Mouse (Mus musculus): Measurements from ENCODE around the gene Gm45261. TPM values are rescaled to one million over a fixed set of nuclear protein-coding genes. Genes with fewer than 3 reads are reported as not detected.

Gm45261 gene
- polyA plus RNA-seq, 1 experiment from 2014 or later: not detected

DNA sequence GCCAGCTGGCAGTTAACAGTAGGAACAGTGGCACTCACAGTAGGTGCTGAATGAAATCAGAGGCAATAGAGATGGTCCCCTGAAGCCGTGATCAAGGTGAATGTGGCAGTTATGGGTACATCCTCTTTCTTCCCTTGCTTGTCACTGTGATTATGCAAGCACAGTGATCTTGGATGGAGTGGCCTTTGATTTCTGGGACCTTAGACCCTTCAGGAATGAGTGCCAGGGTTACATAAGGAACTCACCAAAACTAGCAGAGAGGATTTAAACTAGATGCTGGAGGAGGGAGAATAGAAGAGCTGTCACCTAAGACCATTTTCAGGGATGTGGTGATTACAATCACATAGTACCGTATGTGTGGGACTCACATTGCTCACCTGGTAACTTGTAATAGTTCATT, 22.7 kb downstream of the Gm45261 start:
- H3K9ac ChIP-seq: no peak overlapping the region
- no peak for TF ChIP-seq CTCF (IDR thresholded peaks at IDR 0.05; ENCODE audit: low read depth)
- no peaks in the 10 kb centered on the region for H3K4me1 ChIP-seq (ENCODE audit: insufficient read depth)
- no peak overlapping the region for H3K4me3 ChIP-seq (ENCODE audit: low read depth, low read length)
- H3K36me3 ChIP-seq (ENCODE audit: insufficient read depth): no peaks in the 10 kb centered on the region
- H3K27ac ChIP-seq (ENCODE audit: low read depth): no peak overlapping the region
- H3K9me3 ChIP-seq (ENCODE audit: low read depth, low read length): no peaks in the 10 kb centered on the region
- no peak overlapping the region for H3K4me2 ChIP-seq
- ATAC-seq (ENCODE audit: insufficient read depth) (no peak), DNase-seq (no peak)
- 66% methylated on average over 2 of the region's 2 CpGs for WGBS
- no peaks in the 10 kb centered on the region for H3K27me3 ChIP-seq (ENCODE audit: insufficient read depth, low read length)

DNA sequence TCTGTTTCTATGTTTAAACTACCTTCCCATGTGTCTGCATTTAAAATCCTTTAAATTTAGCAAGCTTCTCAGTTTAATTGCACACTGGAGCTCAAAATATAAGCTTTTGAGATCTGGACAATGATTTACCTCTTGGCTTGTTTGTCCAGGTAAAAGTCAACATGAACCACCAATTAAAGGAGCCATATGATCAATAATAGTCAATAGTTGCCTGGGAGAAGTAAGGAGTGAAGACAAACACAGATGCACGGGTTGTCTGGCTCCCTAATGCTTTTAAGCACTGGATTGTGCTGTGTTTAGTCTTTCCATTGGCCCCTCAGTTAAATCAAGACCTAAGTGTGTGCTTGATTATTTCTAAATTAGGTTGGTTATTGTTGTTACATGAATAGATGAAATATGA, 33.3 kb downstream of the Gm45261 start:
- WGBS: 56% methylated on average over 1 of the region's 1 CpGs
- ATAC-seq (ENCODE audit: insufficient read depth) (no peak), DNase-seq (no peak)
- Histone ChIP-seq H3K9ac (no peak overlapping the region), H3K4me2 (no peak overlapping the region), H3K27ac (ENCODE audit: low read depth) (no peak overlapping the region), H3K36me3 (ENCODE audit: insufficient read depth) (no peaks in the 10 kb centered on the region), H3K9me3 (ENCODE audit: low read depth, low read length) (no peaks in the 10 kb centered on the region; the same call in 1 of the 2 replicates), H3K4me3 (ENCODE audit: low read depth, low read length) (no peak overlapping the region), H3K27me3 (ENCODE audit: insufficient read depth, low read length) (no peaks in the 10 kb centered on the region), H3K4me1 (ENCODE audit: insufficient read depth) (no peaks in the 10 kb centered on the region)
- no peak for TF ChIP-seq CTCF (IDR thresholded peaks at IDR 0.05; ENCODE audit: low read depth)

DNA sequence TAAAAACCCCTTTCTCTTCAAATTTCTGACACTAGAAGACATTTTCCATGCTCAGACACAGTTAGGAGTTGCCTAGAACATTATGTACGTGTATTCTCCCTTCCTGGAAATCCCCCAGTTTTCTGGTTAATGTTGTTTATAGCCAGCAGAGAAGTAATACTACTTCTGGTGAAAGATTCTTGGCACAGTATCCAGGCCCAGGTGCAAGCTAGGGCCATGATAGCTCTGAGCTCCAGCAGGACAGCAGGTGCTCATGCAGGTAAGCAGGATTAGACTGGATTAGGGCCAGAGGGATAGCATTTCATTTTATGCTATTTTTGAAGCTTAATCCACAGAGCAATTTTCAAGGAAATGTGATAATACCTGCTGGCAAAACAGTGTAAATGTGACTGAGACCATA, 33.8 kb downstream of the Gm45261 start:
- 49% methylated on average over 1 of the region's 1 CpGs for WGBS
- H3K9me3 ChIP-seq (ENCODE audit: low read depth, low read length): no peaks in the 10 kb centered on the region; the same call in 1 of the 2 replicates
- H3K4me1 ChIP-seq (ENCODE audit: insufficient read depth): no peaks in the 10 kb centered on the region
- H3K27me3 ChIP-seq (ENCODE audit: insufficient read depth, low read length): no peaks in the 10 kb centered on the region
- H3K9ac ChIP-seq: no peak overlapping the region
- no peak for DNase-seq
- no peaks in the 10 kb centered on the region for H3K36me3 ChIP-seq (ENCODE audit: insufficient read depth)
- no peak for TF ChIP-seq CTCF (IDR thresholded peaks at IDR 0.05; ENCODE audit: low read depth)
- H3K4me3 ChIP-seq (ENCODE audit: low read depth, low read length): no peak overlapping the region
- ATAC-seq (ENCODE audit: insufficient read depth): no peak
- H3K4me2 ChIP-seq: no peak overlapping the region
- no peak overlapping the region for H3K27ac ChIP-seq (ENCODE audit: low read depth)

DNA sequence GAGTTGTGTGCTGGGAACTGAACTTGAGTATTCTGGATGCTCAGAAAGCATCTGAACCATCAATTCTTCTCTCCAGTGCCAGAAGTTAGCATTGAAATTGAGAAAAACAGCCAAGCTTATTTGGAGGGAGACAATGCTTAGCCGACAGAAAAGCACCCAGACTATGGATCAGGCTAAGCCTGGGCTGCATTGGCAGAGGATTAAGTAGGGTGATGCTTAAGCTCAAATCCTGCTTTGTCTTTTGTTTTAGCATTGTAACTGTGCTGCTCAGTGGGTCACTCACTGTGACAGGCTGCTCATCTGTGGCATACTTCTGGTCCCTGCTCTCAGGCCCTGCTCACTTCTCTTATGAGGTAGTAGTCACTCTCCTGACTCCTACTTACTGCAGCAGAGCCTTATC, 36.6 kb downstream of the Gm45261 start:
- Histone ChIP-seq H3K4me2 (no peak overlapping the region), H3K27me3 (ENCODE audit: insufficient read depth, low read length) (no peaks in the 10 kb centered on the region), H3K4me3 (ENCODE audit: low read depth, low read length) (no peak overlapping the region), H3K27ac (ENCODE audit: low read depth) (no peak overlapping the region), H3K9me3 (ENCODE audit: low read depth, low read length) (no peaks in the 10 kb centered on the region; the same call in 1 of the 2 replicates), H3K4me1 (ENCODE audit: insufficient read depth) (no peaks in the 10 kb centered on the region), H3K9ac (no peak overlapping the region), H3K36me3 (ENCODE audit: insufficient read depth) (no peaks in the 10 kb centered on the region)
- no peak for TF ChIP-seq CTCF (IDR thresholded peaks at IDR 0.05; ENCODE audit: low read depth)
- ATAC-seq (ENCODE audit: insufficient read depth) (no peak), DNase-seq (no peak)
- 40% methylated on average over 1 of the region's 1 CpGs for WGBS

DNA sequence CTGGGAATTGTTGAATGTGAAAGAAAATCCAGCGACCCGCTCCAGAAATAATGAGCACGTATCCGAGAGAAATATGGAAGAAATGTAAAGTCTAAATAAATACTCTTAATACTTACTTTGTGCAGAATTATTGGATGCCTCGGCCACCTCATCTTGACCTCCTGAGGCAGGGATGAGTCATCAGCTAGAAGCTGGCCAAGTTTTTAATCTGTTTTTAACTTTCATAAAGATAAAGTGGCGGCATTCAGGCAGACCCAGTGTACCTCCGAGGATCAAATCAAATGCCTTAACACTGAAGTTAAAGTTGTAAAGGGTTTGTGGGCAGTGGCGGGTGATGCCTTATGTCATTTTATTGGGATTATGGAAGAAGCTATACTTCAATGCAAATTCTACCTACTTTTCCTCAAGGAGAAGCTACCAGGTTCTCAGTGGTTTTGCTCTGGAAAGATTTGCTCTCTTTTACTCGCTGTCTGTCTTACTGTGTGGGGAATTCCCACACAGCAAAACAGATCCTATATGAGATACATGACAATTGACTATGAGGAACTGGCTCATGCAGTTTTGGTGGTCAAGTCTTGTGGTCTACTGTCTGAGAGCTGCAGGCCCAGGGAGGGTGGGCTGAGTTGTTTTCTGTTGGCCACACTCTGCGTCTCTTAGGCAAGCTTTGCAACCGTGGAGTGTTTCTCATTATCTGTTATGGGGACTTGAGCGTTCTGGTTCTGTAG, 42.8 kb downstream of the Gm45261 start:
- H3K4me1 ChIP-seq (ENCODE audit: insufficient read depth): no peaks in the 10 kb centered on the region
- H3K4me3 ChIP-seq (ENCODE audit: low read depth, low read length): no peak overlapping the region
- 69% methylated on average over 12 of the region's 12 CpGs for WGBS
- H3K9me3 ChIP-seq (ENCODE audit: low read depth, low read length): no peaks in the 10 kb centered on the region
- H3K27ac ChIP-seq (ENCODE audit: low read depth): no peak overlapping the region
- no peak overlapping the region for H3K4me2 ChIP-seq
- H3K36me3 ChIP-seq (ENCODE audit: insufficient read depth): no peaks in the 10 kb centered on the region
- TF ChIP-seq CTCF (IDR thresholded peaks at IDR 0.05; ENCODE audit: low read depth): no peak
- no peak for ATAC-seq (ENCODE audit: insufficient read depth)
- H3K27me3 ChIP-seq (ENCODE audit: insufficient read depth, low read length): no peaks in the 10 kb centered on the region
- no peak for DNase-seq
- no peak overlapping the region for H3K9ac ChIP-seq

DNA sequence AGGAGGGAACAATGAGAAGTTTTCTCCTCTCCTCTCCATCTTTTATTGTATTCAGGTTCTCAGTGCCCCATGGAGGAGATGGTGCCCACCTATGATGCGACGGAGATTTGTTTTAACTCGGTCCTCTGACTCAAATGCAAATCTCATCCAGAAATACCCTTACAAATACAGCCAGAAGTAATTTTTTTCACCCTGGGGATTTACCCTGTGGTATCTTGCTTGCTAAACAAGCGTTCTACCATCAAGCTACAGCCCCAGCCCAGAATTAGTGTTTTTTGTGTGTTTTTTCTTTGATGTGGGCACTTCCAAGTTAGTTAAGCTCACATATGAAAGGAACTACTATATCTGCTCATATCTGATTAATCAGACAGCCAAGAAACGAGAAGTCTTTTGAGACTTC, 44.9 kb downstream of the Gm45261 start:
- no peak for DNase-seq
- H3K4me3 ChIP-seq (ENCODE audit: low read depth, low read length): no peak overlapping the region
- H3K9ac ChIP-seq: no peak overlapping the region
- no peaks in the 10 kb centered on the region for H3K4me1 ChIP-seq (ENCODE audit: insufficient read depth)
- no peak overlapping the region for H3K4me2 ChIP-seq
- H3K36me3 ChIP-seq (ENCODE audit: insufficient read depth): no peaks in the 10 kb centered on the region
- H3K9me3 ChIP-seq (ENCODE audit: low read depth, low read length): no peaks in the 10 kb centered on the region
- no peak overlapping the region for H3K27ac ChIP-seq (ENCODE audit: low read depth)
- H3K27me3 ChIP-seq (ENCODE audit: insufficient read depth, low read length): no peaks in the 10 kb centered on the region
- ATAC-seq (ENCODE audit: insufficient read depth): no peak
- WGBS: 73% methylated on average over 5 of the region's 5 CpGs
- TF ChIP-seq CTCF (IDR thresholded peaks at IDR 0.05; ENCODE audit: low read depth): no peak

DNA sequence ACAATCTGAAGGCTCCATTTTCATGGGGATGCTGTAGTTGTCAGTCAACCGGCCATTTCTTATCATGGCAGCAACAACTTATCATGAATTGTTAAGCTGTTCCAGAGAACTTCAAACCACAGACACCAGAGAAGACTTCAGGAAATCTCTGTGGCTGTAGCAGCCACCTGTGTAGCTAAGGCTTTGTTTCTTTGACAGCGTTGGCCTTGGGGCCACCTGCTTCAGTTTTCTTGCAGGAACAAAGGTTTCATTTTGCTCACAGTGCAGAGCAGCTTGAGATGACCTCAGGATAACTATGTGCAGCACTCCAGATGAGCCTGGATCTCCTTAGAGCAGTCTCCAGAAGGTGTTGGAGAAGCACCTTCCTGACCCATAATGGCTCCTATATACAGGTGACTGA, 48.7 kb downstream of the Gm45261 start:
- DNase-seq (no peak), ATAC-seq (ENCODE audit: insufficient read depth) (no peak)
- WGBS: 67% methylated on average over 2 of the region's 2 CpGs
- Histone ChIP-seq H3K9me3 (ENCODE audit: low read depth, low read length) (no peaks in the 10 kb centered on the region), H3K4me3 (ENCODE audit: low read depth, low read length) (no peak overlapping the region), H3K4me1 (ENCODE audit: insufficient read depth) (no peaks in the 10 kb centered on the region), H3K27ac (ENCODE audit: low read depth) (no peak overlapping the region), H3K4me2 (no peak overlapping the region), H3K27me3 (ENCODE audit: insufficient read depth, low read length) (no peaks in the 10 kb centered on the region), H3K9ac (no peak overlapping the region), H3K36me3 (ENCODE audit: insufficient read depth) (no peaks in the 10 kb centered on the region)
- TF ChIP-seq CTCF (IDR thresholded peaks at IDR 0.05; ENCODE audit: low read depth): no peak
